Comparison of ENCODE assay signal across 25 mouse cellular contexts in genomic region chr8:11062348-11062946, GRCm38 (mm10). TPM values are rescaled to one million over a fixed set of nuclear protein-coding genes. Genes with fewer than 3 reads are reported as not detected.
DNase-seq lines count a peak whose midpoint lies in the region; ATAC-seq and TF ChIP-seq lines count a peak whose summit lies in the region.
"Had no signal": no experiment of that assay in that cellular context is flagged by ENCODE, and none has a peak within 500 bp of the region (broad histone marks: within the 10 kb centered on the region; RNA-seq: fewer than 3 reads in every experiment).

No protein-coding gene starts in this region.

- peak; percentile 23 for DNase-seq in adrenal gland, postnatal 10 days
- DNase-seq in adrenal gland, adult 8-10 months = no peak
- DNase-seq in liver, postnatal 0 days = no peak
- DNase-seq in liver = no peak
- no peak for DNase-seq in left cerebral cortex, postnatal 36 days (ENCODE audit: low spot score in 2 of 2)
- DNase-seq in cerebellum, postnatal 36 days = no peak
- DNase-seq: adrenal gland, postnatal 25 days; cerebellum, adult 11-12 months; cerebellum, postnatal 14 days; embryo, embryonic 11 days; heart, postnatal 4 days; kidney, postnatal 25 days; lung, adult 2 months; thymus, adult 18-20 months; thymus, postnatal 4 days had no signal

- peaks cover 22% of the 10 kb centered on the region for H3K4me1 ChIP-seq in liver, postnatal 0 days (ENCODE audit: insufficient read depth)
- no peaks in the 10 kb centered on the region; the same call in 1 of the 2 replicates for H3K4me1 ChIP-seq in brown adipose tissue, adult 24 weeks (ENCODE audit: control insufficient read depth, insufficient read depth, insufficient read length, low read length)
- H3K4me1 ChIP-seq: embryonic facial prominence, embryonic 13.5 days; hindbrain, embryonic 15.5 days; midbrain, embryonic 13.5 days had no signal

- 43% methylated on average over 3 of the region's 3 CpGs for WGBS in liver, postnatal 0 days (ENCODE audit: insufficient replicate concordance)

- no peaks in the 10 kb centered on the region for H3K36me3 ChIP-seq in liver, postnatal 0 days (replicated peaks; ENCODE audit: insufficient read depth, low read length)
- H3K36me3 ChIP-seq: embryonic facial prominence, embryonic 13.5 days; heart, embryonic 10.5 days; hindbrain, embryonic 15.5 days; midbrain, embryonic 13.5 days had no signal

- H3K4me2 ChIP-seq in liver, postnatal 0 days (ENCODE audit: low read depth, low read length) = no peak overlapping the region
- H3K4me2 ChIP-seq: embryonic facial prominence, embryonic 13.5 days; hindbrain, embryonic 15.5 days; midbrain, embryonic 13.5 days had no signal

- no peaks in the 10 kb centered on the region for H3K27me3 ChIP-seq in liver, postnatal 0 days (ENCODE audit: insufficient read depth, low read length)
- H3K27me3 ChIP-seq: embryonic facial prominence, embryonic 13.5 days; hindbrain, embryonic 15.5 days; midbrain, embryonic 13.5 days had no signal

- intact Hi-C loops in left cerebral cortex, postnatal 36 days (cut with DNase I) = no loop called here

- H3K27ac ChIP-seq in liver, postnatal 0 days (ENCODE audit: low read depth) = peak overlapping the region; percentile 29; the same call in 1 of the 2 replicates
- H3K27ac ChIP-seq in brown adipose tissue, adult 24 weeks (replicated peaks; ENCODE audit: low read depth, low read length) = peak overlapping the region; percentile 28; the same call in 1 of the 2 replicates
- H3K27ac ChIP-seq: embryonic facial prominence, embryonic 13.5 days; heart, embryonic 10.5 days; hindbrain, embryonic 15.5 days; midbrain, embryonic 13.5 days had no signal

- ATAC-seq in liver, postnatal 0 days = peak; percentile 90
- peak; percentile 40; the same call in 1 of the 2 replicates for ATAC-seq in megakaryocyte, adult 5-6 weeks (ENCODE audit: poor library complexity, severe bottlenecking)
- ATAC-seq: CD4-positive, CD25-positive, alpha-beta regulatory T cell, adult 4 months; forebrain, embryonic 14.5 days; midbrain, embryonic 13.5 days had no signal

- no peak; the same call in 1 of the 2 replicates for TF ChIP-seq EP300 in liver, postnatal 0 days (IDR thresholded peaks at IDR 0.05; ENCODE audit: low read depth)

- no peaks in the 10 kb centered on the region for H3K9me3 ChIP-seq in liver, postnatal 0 days (ENCODE audit: low read length)
- H3K9me3 ChIP-seq: embryonic facial prominence, embryonic 13.5 days; heart, embryonic 10.5 days; hindbrain, embryonic 15.5 days; megakaryocyte, embryonic 14.5 days; midbrain, embryonic 13.5 days had no signal

- H3K9ac ChIP-seq in liver, postnatal 0 days (replicated peaks) = no peak overlapping the region
- H3K9ac ChIP-seq: embryonic facial prominence, embryonic 13.5 days; hindbrain, embryonic 15.5 days; midbrain, embryonic 13.5 days had no signal

- no peak overlapping the region for H3K4me3 ChIP-seq in liver, postnatal 0 days (ENCODE audit: low read depth, low read length)
- H3K4me3 ChIP-seq in brown adipose tissue, adult 24 weeks (ENCODE audit: insufficient read depth, low read depth, low read length) = no peak overlapping the region
- H3K4me3 ChIP-seq: embryonic facial prominence, embryonic 13.5 days; erythroblast, embryonic 14.5 days; heart, embryonic 10.5 days; hindbrain, embryonic 15.5 days; megakaryocyte, embryonic 14.5 days; midbrain, embryonic 13.5 days had no signal

- no peak for TF ChIP-seq CTCF in liver, postnatal 0 days (IDR thresholded peaks at IDR 0.05; ENCODE audit: low read depth)

RNA-seq across cellular contexts. Expression of gene Irs2, which starts 54.2 kb away (rescaled TPM):
- total RNA-seq in adrenal gland, postnatal 10 days (2021) = 10 to 100 TPM; 33.4 to 80.8 TPM
- total RNA-seq in adrenal gland, adult 8-10 months (2022) = 10 to 100 TPM; 18.6 to 28.6 (median 20.4) TPM
- polyA plus RNA-seq in liver, postnatal 0 days (2015; fragmentation: Nextera tagmentation; extraction: Ambion mirVana) = 4.4 and 5.7 TPM in 2 replicates
- 7.4 and 14.6 TPM in 2 replicates for polyA plus RNA-seq in brown adipose tissue, adult 24 weeks (2012; ENCODE audit: insufficient read depth, insufficient read length, missing spikeins)
- 12.3 and 12.5 TPM in 2 replicates for total RNA-seq in megakaryocyte, adult 5-6 weeks (2015)
- total RNA-seq in megakaryocyte, adult 5-6 weeks (2017) = 7.6 and 10.9 TPM in 2 replicates
- 10 to 100 TPM; 49.7 to 66.6 TPM for total RNA-seq in left cerebral cortex, postnatal 36 days (2021)
